Mouse (Mus musculus) liver, embryonic 14.5 days (tissue): ENCODE data around the gene Ints3.

Experiments used
- CTCF ChIP-seq: IDR thresholded peaks from 2 replicates; pipeline ENCODE4 v1.5.1; 2016; ENCODE audit warnings: antibody characterized with exemption, low read depth, control low read depth
- EP300 ChIP-seq: IDR thresholded peaks from 2 replicates; pipeline ENCODE4 v1.6.1; 2016; ENCODE audit warnings: antibody characterized with exemption, low read depth

DNA sequence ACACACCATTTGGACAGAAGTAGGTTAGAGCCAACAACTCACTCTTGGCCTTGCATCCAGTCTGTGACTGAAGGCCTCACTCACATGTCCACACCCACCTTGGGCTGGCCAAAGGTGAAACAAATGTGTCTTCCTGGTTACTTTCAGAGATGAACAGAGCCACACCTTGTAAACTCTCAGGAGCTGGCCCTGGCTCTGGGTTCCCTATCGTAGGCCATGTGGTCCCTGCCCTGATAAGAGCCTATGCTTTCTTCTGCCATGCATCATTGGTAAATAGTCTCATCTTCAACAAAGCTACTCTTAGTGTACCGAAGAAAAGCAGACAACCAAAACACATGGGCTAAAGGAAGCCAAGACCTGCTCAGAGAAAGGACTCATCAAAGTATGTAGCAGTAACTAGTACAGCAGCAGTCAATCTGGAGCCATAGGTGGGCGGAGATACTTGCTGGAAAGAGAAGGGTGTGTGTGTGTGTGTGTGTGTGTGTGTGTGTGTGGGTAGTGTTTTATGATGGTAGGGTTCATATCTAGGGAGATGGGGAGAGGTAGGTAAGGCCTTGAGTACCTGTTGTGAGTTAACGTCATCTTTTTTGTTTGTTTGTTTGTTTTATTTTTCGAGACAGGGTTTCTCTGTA, 66.3 kb downstream of the Ints3 start:
- TF ChIP-seq EP300 (no peak), CTCF (no peak)
